Mouse (Mus musculus) cortical plate, adult 2 months (tissue): ENCODE measurements at regions not wholly inside any gene's neighbourhood (a gene's known extent, or its start where the extent isn't known, plus 50 kb on each side); places are given as distances from the start of the nearest gene placed in this dataset.

Experiments
- CTCF ChIP-seq: fragments of 200-500 bp; IDR thresholded peaks from 2 replicates; pipeline ENCODE4 v1.5.1; 2011; ENCODE audit warnings: mild to moderate bottlenecking, control low read depth, low read length; ENCODE audit not compliant: insufficient read depth; ENCODE audit errors: extremely low read depth
- POLR2A ChIP-seq: fragments of 200-500 bp; IDR thresholded peaks from 2 replicates; pipeline ENCODE4 v1.6.1; 2011; ENCODE audit warnings: mild to moderate bottlenecking, low read length, control low read depth; ENCODE audit not compliant: insufficient read depth; ENCODE audit errors: extremely low read depth

- TF ChIP-seq POLR2A (no peak), CTCF (no peak)
These were observed 137.1 kb upstream of the Mki67 start for GRCm38 (mm10) chr7:135853127-135853813.
